Comparison of ENCODE assay signal across 8 mouse cellular contexts in the genomic region with DNA sequence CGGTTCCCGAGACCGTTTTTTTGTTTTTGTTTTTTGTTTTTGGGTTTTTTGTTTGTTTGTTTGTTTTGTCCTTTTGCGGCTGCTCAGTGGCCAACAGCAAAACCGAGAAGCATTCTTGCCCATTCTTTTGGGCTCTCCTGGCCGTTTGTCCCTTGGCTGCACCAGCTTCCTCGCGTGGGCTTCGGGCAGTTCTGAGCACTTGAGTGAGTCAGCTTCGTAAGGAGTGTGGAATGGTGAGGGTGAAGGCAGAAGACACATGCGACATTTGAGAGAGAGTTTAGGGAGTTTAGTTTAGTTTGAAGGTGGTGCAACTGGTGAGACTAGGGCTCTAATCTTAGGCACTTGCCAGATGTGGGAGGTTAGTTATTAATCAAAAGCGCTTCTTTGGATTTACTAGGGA. TPM values are rescaled to one million over a fixed set of nuclear protein-coding genes. Genes with fewer than 3 reads are reported as not detected.
DNase-seq lines count a peak whose midpoint lies in the region; ATAC-seq and TF ChIP-seq lines count a peak whose summit lies in the region.

No protein-coding gene starts in this region.

- H3K36me3 ChIP-seq in heart, embryonic 11.5 days (ENCODE audit: control insufficient read depth, insufficient read depth, low read length): peaks cover 4% of the 10 kb centered on the region; the same call in 1 of the 2 replicates
- peaks cover 46% of the 10 kb centered on the region for H3K36me3 ChIP-seq in E14TG2a.4 (ENCODE audit: insufficient read depth, low read length)
- H3K36me3 ChIP-seq in forebrain, embryonic 13.5 days (ENCODE audit: poor library complexity, severe bottlenecking): peaks cover 14% of the 10 kb centered on the region; the same call in 1 of the 2 replicates
- peaks cover 5% of the 10 kb centered on the region; the same call in 1 of the 2 replicates for H3K36me3 ChIP-seq in liver, embryonic 13.5 days

- peaks cover 4% of the 10 kb centered on the region for H3K4me1 ChIP-seq in heart, embryonic 11.5 days (ENCODE audit: control insufficient read depth, insufficient read depth, low read length)
- H3K4me1 ChIP-seq in E14TG2a.4 (replicated peaks; ENCODE audit: low read depth, low read length): peaks cover 36% of the 10 kb centered on the region
- H3K4me1 ChIP-seq in forebrain, embryonic 13.5 days: peaks cover 23% of the 10 kb centered on the region
- peaks cover 18% of the 10 kb centered on the region for H3K4me1 ChIP-seq in liver, embryonic 13.5 days (replicated peaks)

- no peak overlapping the region for H3K27ac ChIP-seq in heart, embryonic 11.5 days (ENCODE audit: low read depth, low read length)
- peak overlapping the region; percentile 44; the same call in 1 of the 2 replicates for H3K27ac ChIP-seq in forebrain, embryonic 13.5 days
- H3K27ac ChIP-seq in liver, embryonic 13.5 days: no peak overlapping the region

- H3K4me2 ChIP-seq in heart, embryonic 11.5 days: peak overlapping the region; percentile 90
- H3K4me2 ChIP-seq in forebrain, embryonic 13.5 days: peak overlapping the region; percentile 83
- H3K4me2 ChIP-seq in liver, embryonic 13.5 days: peak overlapping the region; percentile 73

- ATAC-seq in heart, embryonic 11.5 days (replicated peaks; ENCODE audit: insufficient number of reproducible peaks, low FRiP score, low TSS enrichment): no peak
- ATAC-seq in forebrain, embryonic 13.5 days: no peak; the same call in 1 of the 2 replicates
- 0 out of 2 replicates have a peak, but pooled peaks have one; percentile 18 for ATAC-seq in liver, embryonic 13.5 days (ENCODE audit: low read depth)

- no peak for TF ChIP-seq CTCF in E14TG2a.4 (conservative IDR thresholded peaks at IDR 0.05; ENCODE audit: low read length)

- DNase-seq in heart, postnatal 36 days: no peak
- no peak for DNase-seq in liver, embryonic 13.5 days
- no peak for DNase-seq in left cerebral cortex, postnatal 36 days (ENCODE audit: low spot score in 2 of 2)
- no peak for DNase-seq in c-Kit-positive CD71-positive TER-119-positive erythroid progenitor cells, embryonic 14.5 days (ENCODE audit: low spot score)
- no peak for DNase-seq in spleen, adult 12 weeks (ENCODE audit: low spot score)

- H3K4me3 ChIP-seq in heart, embryonic 11.5 days (ENCODE audit: low read depth, low read length): peak overlapping the region; percentile 53
- peak overlapping the region; percentile 92 for H3K4me3 ChIP-seq in E14TG2a.4 (replicated peaks; ENCODE audit: low read length)
- peak overlapping the region; percentile 56 for H3K4me3 ChIP-seq in forebrain, embryonic 13.5 days
- H3K4me3 ChIP-seq in liver, embryonic 13.5 days (replicated peaks): peak overlapping the region; percentile 76

- H3K9me3 ChIP-seq in heart, embryonic 11.5 days (replicated peaks; ENCODE audit: control insufficient read depth, low read length): no peaks in the 10 kb centered on the region
- no peaks in the 10 kb centered on the region for H3K9me3 ChIP-seq in E14TG2a.4 (ENCODE audit: low read length)
- H3K9me3 ChIP-seq in forebrain, embryonic 13.5 days (replicated peaks): no peaks in the 10 kb centered on the region
- H3K9me3 ChIP-seq in liver, embryonic 13.5 days (replicated peaks): no peaks in the 10 kb centered on the region

- no peaks in the 10 kb centered on the region for H3K27me3 ChIP-seq in heart, embryonic 11.5 days (ENCODE audit: control insufficient read depth, insufficient read depth, low read length)
- H3K27me3 ChIP-seq in E14TG2a.4 (ENCODE audit: insufficient read depth, low read length): no peaks in the 10 kb centered on the region
- no peaks in the 10 kb centered on the region for H3K27me3 ChIP-seq in forebrain, embryonic 13.5 days
- no peaks in the 10 kb centered on the region for H3K27me3 ChIP-seq in liver, embryonic 13.5 days

- intact Hi-C loops in heart, postnatal 36 days (cut with DNase I): loop anchor here (2.0 to 5.0 kb wide), 3 partner anchors 44 to 122 kb away; a partner anchor contains a TSS
- intact Hi-C loops in left cerebral cortex, postnatal 36 days (cut with DNase I): loop anchor here (1.0 to 2.0 kb wide), 2 partner anchors 38 to 86 kb away; a partner anchor contains a TSS

- H3K9ac ChIP-seq in heart, embryonic 11.5 days (ENCODE audit: low read depth, low read length): peak overlapping the region; percentile 85
- peak overlapping the region; percentile 73 for H3K9ac ChIP-seq in forebrain, embryonic 13.5 days
- peak overlapping the region; percentile 79 for H3K9ac ChIP-seq in liver, embryonic 13.5 days

- 11% methylated on average over 12 of the region's 12 CpGs for WGBS in heart, embryonic 11.5 days (ENCODE audit: insufficient replicate concordance)
- WGBS in forebrain, embryonic 13.5 days: 13% methylated on average over 12 of the region's 12 CpGs
- 14% methylated on average over 12 of the region's 12 CpGs for WGBS in liver, embryonic 13.5 days (ENCODE audit: insufficient replicate concordance)

RNA-seq across cellular contexts. Expression of a gene that starts 0.5 kb away (rescaled TPM):
- polyA plus RNA-seq in heart, embryonic 11.5 days (2014; fragmentation: Nextera tagmentation; extraction: Ambion mirVana): 7.9 and 8.6 TPM in 2 replicates
- total RNA-seq in heart, postnatal 36 days (2021): 10 to 100 TPM; 13.3 to 13.5 TPM
- 6.0 and 6.9 TPM in 2 replicates for polyA plus RNA-seq in forebrain, embryonic 13.5 days (2015; fragmentation: Nextera tagmentation; extraction: Ambion mirVana)
- 3.5 and 4.8 TPM in 2 replicates for polyA plus RNA-seq in liver, embryonic 13.5 days (2015; fragmentation: Nextera tagmentation; extraction: Ambion mirVana)
- 1 to 10 TPM; 3.6 to 3.8 TPM for total RNA-seq in left cerebral cortex, postnatal 36 days (2021)

RNA-seq across cellular contexts. Expression of a gene that starts 0.5 kb away (rescaled TPM):
- polyA plus RNA-seq in heart, embryonic 11.5 days (2014; fragmentation: Nextera tagmentation; extraction: Ambion mirVana): 42.9 and 44.1 TPM in 2 replicates
- total RNA-seq in heart, postnatal 36 days (2021): 10 to 100 TPM; 24.1 to 27.6 TPM
- 92.3 and 95.3 TPM in 2 replicates for polyA plus RNA-seq in forebrain, embryonic 13.5 days (2015; fragmentation: Nextera tagmentation; extraction: Ambion mirVana)
- 31.7 and 31.8 TPM in 2 replicates for polyA plus RNA-seq in liver, embryonic 13.5 days (2015; fragmentation: Nextera tagmentation; extraction: Ambion mirVana)
- total RNA-seq in left cerebral cortex, postnatal 36 days (2021): 10 to 100 TPM; 32.1 to 33.5 TPM

RNA-seq across cellular contexts. Expression of a gene that starts 7.3 kb away (rescaled TPM):
- polyA plus RNA-seq in heart, embryonic 11.5 days (2014; fragmentation: Nextera tagmentation; extraction: Ambion mirVana): 97.4 and 105 TPM in 2 replicates
- 10 to 100 TPM; 95.1 to 96.8 TPM for total RNA-seq in heart, postnatal 36 days (2021)
- polyA plus RNA-seq in forebrain, embryonic 13.5 days (2015; fragmentation: Nextera tagmentation; extraction: Ambion mirVana): 161 and 162 TPM in 2 replicates
- 38.7 and 40.1 TPM in 2 replicates for polyA plus RNA-seq in liver, embryonic 13.5 days (2015; fragmentation: Nextera tagmentation; extraction: Ambion mirVana)
- 100 to 1,000 TPM; 126 to 130 TPM for total RNA-seq in left cerebral cortex, postnatal 36 days (2021)

RNA-seq across cellular contexts. Expression of a gene that starts 16.2 kb away (rescaled TPM):
- 0.10 and 0.17 TPM in 2 replicates for polyA plus RNA-seq in heart, embryonic 11.5 days (2014; fragmentation: Nextera tagmentation; extraction: Ambion mirVana)
- under 1 TPM; 0.76 to 0.92 TPM for total RNA-seq in heart, postnatal 36 days (2021)
- polyA plus RNA-seq in forebrain, embryonic 13.5 days (2015; fragmentation: Nextera tagmentation; extraction: Ambion mirVana): 0.21 and 0.83 TPM in 2 replicates
- not detected in 2 replicates for polyA plus RNA-seq in liver, embryonic 13.5 days (2015; fragmentation: Nextera tagmentation; extraction: Ambion mirVana)
- 1 to 10 TPM; 7.1 to 9.9 TPM for total RNA-seq in left cerebral cortex, postnatal 36 days (2021)

RNA-seq across cellular contexts. Expression of a gene that starts 22.2 kb away (rescaled TPM):
- not detected in 2 replicates for polyA plus RNA-seq in heart, embryonic 11.5 days (2014; fragmentation: Nextera tagmentation; extraction: Ambion mirVana)
- not detected for total RNA-seq in heart, postnatal 36 days (2021)
- 0.48 TPM in 1 of 2 replicates, not detected in the other for polyA plus RNA-seq in forebrain, embryonic 13.5 days (2015; fragmentation: Nextera tagmentation; extraction: Ambion mirVana)
- not detected in 2 replicates for polyA plus RNA-seq in liver, embryonic 13.5 days (2015; fragmentation: Nextera tagmentation; extraction: Ambion mirVana)
- total RNA-seq in left cerebral cortex, postnatal 36 days (2021): not detected
